Mouse (Mus musculus): ENCODE results near the gene Zfp276. TPM values are rescaled to one million over a fixed set of nuclear protein-coding genes. Genes with fewer than 3 reads are reported as not detected.
"Not testable (repeated sequence)": the region's sequence is repeated elsewhere in the genome, so short reads cannot be mapped to it uniquely, and the experiment has no call there.

Zfp276 gene
- polyA plus RNA-seq, 1 experiment from 2014 or later: 22.3 TPM

DNA sequence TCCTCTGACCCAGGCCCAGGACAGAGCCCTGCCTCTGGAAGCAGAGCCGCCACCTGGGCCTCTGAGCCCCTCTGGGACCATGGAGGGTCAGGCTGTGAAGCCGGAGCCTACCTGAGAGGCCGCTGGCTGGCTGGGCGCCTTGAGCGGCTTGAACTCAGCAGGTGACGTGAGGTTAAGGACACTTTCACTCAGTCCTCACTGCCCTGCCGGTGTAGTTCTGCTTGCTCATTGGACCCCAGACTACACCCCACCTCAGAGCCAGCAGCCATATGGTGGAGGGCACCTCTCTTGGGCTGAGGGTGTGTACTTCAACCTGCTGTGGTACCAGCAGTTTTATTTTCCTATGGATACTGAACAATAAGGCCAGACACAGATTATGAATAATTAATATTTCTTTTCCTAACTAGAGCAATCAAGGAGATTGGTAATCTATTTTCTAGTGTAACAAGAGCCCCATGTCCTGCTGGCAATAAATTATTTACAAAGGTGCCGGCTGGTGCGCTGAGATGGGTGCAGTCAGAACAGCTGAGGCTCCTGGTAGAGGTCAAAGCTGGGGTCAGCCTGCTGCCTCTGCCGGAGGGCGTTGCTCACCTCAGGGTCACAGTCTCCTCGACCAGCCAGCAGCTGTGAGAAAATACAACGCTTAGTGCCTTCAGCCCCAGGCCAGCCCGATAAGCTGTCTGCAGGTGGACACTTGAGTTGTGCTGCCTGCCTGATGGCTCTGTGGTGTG is 14.1 kb downstream of the Zfp276 start:
- in situ Hi-C loops (cut with MboI; ENCODE audit: low pct_unique_long_range_greater_than_20kb): no loop called here
- POLR2A ChIA-PET: interaction anchor here (0.6 kb wide), 1 partner anchor 480 kb away, joined by 4 read pairs; no protein-coding TSS in a partner anchor
- CTCF ChIA-PET: interaction anchor here (0.8 kb wide), 1 partner anchor 13 kb away, joined by 3 read pairs; no protein-coding TSS in a partner anchor
- ATAC-seq (no peak), DNase-seq (ENCODE audit: low read depth, low spot score) (no peak)
- TF ChIP-seq CTCF (IDR thresholded peaks at IDR 0.05): no peak
- H3K27me3 ChIP-seq: no peaks in the 10 kb centered on the region

DNA sequence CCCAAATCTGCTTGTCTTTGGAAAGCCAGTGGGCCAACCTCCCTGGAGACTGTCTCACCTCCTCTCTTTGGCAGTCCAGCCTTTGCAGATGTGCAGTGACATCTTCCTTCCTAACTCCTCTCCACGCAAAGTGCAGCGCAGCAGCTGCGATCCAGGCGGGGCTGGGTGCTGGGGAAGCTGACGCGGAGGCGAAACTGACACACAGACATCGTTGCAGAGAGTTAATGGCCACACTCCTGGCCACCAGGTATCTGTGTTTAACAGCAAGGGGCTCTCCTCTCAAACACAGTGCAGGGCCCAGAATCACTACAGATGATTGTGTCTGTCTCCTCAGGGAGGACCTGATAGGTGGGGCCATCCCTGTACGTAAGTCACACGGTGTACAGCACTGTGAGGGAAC is 17.2 kb downstream of the Zfp276 start:
- DNase-seq (ENCODE audit: low read depth, low spot score): no peak
- TF ChIP-seq CTCF (IDR thresholded peaks at IDR 0.05): no peak
- no peak for ATAC-seq
- H3K27me3 ChIP-seq: no peaks in the 10 kb centered on the region
- in situ Hi-C loops (cut with MboI; ENCODE audit: low pct_unique_long_range_greater_than_20kb): no loop called here
- POLR2A ChIA-PET: no interaction called here
- CTCF ChIA-PET: interaction anchor here (1.4 to 1.5 kb wide), 2 partner anchors 10 to 19 kb away, joined by 3 read pairs; no protein-coding TSS in a partner anchor

DNA sequence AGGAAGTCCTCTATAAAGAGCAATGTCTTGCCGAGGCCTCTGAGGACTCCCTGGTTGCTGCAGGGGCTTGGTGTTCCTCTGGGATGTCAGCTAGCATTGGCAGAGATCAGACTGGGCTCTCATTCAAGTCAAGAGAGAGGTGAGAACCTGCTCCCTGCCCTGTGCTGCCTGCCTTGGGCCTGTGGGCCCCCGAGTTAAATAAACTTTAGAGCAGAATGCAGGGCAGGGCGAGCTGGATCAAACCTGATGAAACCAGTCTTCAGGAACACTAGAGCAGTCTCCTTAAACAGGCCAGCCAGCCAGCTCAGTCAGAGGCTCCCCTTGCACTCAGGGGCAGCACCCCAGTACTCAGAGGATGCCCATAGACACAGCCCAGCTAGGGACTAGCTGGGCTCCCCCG is 17.9 kb downstream of the Zfp276 start:
- ChIA-PET POLR2A (no interaction called here), CTCF (interaction anchor here (1.5 kb wide), 1 partner anchor 10 kb away, joined by 3 read pairs; no protein-coding TSS in a partner anchor)
- no peaks in the 10 kb centered on the region for H3K27me3 ChIP-seq
- ATAC-seq: no peak
- TF ChIP-seq CTCF (IDR thresholded peaks at IDR 0.05): no peak
- no peak for DNase-seq (ENCODE audit: low read depth, low spot score)
- in situ Hi-C loops (cut with MboI; ENCODE audit: low pct_unique_long_range_greater_than_20kb): no loop called here

DNA sequence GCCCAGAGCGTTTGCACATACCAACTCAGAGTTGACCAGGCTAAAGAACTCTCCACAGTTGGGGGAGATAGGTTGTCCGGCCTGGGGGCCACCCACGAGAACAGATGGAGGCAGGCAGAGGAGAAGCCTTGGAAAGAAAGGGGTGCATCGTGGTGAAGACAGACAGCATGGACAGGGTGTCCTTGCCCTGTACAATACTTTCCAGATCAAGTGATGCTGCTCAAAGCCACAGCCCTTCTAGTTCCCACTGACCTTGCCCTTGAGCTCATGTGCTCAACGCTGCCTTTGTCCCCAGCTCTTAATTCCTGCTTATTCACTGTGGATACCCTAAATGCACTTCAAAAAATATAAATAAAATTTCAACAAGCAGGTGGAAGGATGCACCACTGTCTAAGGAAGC is 20.5 kb downstream of the Zfp276 start:
- TF ChIP-seq CTCF (IDR thresholded peaks at IDR 0.05): no peak
- ATAC-seq: no peak
- ChIA-PET POLR2A (no interaction called here), CTCF (no interaction called here)
- no peak for DNase-seq (ENCODE audit: low read depth, low spot score)
- H3K27me3 ChIP-seq: no peaks in the 10 kb centered on the region
- in situ Hi-C loops (cut with MboI; ENCODE audit: low pct_unique_long_range_greater_than_20kb): no loop called here

DNA sequence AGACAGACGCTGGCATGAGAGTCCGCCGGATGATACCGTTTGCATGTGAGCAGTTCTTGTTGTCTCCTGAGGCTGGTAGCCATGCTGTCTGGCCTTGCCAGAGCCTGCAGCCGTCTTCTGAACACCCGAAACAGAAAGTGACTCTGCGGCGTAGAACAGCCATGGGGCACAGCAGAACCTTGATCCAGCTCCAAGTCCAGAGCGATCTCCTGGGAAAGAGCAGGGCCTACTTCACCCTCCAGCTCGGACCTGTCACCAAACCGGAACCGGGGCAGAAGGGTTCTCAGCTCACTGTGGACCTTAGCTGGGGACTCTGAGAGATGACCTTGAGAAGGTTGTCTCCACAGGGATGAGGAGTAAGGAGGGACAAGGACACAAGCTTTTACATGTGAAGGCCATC is 21.1 kb downstream of the Zfp276 start:
- ChIA-PET POLR2A (no interaction called here), CTCF (no interaction called here)
- ATAC-seq: no peak

DNA sequence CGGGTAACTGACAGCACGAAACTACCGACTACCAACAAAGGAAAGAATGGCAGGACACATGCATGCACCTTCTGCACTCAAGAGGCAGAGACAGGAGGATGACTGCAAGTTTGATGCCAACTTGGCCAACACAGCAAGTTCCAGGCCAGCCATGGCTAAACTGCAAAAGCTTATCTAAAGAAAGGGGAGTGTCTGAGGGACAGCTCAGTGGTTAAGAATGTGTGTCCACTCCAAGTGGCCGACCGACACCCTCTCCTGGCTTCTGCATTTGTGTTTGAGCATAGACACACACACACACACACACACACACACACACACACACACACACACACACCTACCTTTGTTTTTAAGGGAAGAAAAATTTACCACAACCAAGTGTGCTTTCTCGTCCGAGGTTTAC is 24.4 kb downstream of the Zfp276 start:
- H3K27me3 ChIP-seq: no peaks in the 10 kb centered on the region
- DNase-seq (ENCODE audit: low read depth, low spot score): no peak
- ChIA-PET CTCF (no interaction called here), POLR2A (interaction anchor here (0.7 kb wide), 1 partner anchor 8 kb away, joined by 5 read pairs; no protein-coding TSS in a partner anchor)
- in situ Hi-C loops (cut with MboI; ENCODE audit: low pct_unique_long_range_greater_than_20kb): no loop called here
- no peak for ATAC-seq
- TF ChIP-seq CTCF (IDR thresholded peaks at IDR 0.05): no peak

More for the DNA sequence above, 21.1 kb downstream of the Zfp276 start:
- no peak for TF ChIP-seq CTCF (IDR thresholded peaks at IDR 0.05)
- no peaks in the 10 kb centered on the region for H3K27me3 ChIP-seq
- in situ Hi-C loops (cut with MboI; ENCODE audit: low pct_unique_long_range_greater_than_20kb): no loop called here
- DNase-seq (ENCODE audit: low read depth, low spot score): no peak

DNA sequence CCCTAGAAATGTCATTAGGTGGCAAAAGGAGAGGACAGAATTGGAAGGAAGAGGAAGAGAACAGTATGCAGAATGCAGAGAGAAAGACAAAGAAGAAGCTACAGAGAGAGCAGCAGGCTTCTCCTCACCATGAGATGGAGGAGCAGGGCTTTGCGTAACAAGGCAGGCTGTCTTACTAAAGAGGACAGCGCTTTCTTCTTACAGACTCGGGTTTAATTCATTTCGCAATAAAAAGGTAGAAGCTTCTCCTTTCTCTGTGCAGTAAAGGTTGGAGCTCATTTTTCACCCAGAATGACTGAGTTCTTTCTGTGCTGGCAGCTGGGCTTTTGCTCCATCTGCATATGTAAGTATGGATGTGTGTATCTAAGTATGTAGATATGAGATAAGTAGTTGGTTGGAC is 25.8 kb downstream of the Zfp276 start:
- POLR2A ChIA-PET: interaction anchor here (0.6 kb wide), 1 partner anchor 91 kb away, joined by 3 read pairs; no protein-coding TSS in a partner anchor
- CTCF ChIA-PET: interaction anchor here (1.4 kb wide), 1 partner anchor 9 kb away, joined by 4 read pairs; no protein-coding TSS in a partner anchor
- no peak for ATAC-seq
- DNase-seq (ENCODE audit: low read depth, low spot score): no peak
- H3K27me3 ChIP-seq: no peaks in the 10 kb centered on the region
- in situ Hi-C loops (cut with MboI; ENCODE audit: low pct_unique_long_range_greater_than_20kb): no loop called here
- TF ChIP-seq CTCF (IDR thresholded peaks at IDR 0.05): no peak

DNA sequence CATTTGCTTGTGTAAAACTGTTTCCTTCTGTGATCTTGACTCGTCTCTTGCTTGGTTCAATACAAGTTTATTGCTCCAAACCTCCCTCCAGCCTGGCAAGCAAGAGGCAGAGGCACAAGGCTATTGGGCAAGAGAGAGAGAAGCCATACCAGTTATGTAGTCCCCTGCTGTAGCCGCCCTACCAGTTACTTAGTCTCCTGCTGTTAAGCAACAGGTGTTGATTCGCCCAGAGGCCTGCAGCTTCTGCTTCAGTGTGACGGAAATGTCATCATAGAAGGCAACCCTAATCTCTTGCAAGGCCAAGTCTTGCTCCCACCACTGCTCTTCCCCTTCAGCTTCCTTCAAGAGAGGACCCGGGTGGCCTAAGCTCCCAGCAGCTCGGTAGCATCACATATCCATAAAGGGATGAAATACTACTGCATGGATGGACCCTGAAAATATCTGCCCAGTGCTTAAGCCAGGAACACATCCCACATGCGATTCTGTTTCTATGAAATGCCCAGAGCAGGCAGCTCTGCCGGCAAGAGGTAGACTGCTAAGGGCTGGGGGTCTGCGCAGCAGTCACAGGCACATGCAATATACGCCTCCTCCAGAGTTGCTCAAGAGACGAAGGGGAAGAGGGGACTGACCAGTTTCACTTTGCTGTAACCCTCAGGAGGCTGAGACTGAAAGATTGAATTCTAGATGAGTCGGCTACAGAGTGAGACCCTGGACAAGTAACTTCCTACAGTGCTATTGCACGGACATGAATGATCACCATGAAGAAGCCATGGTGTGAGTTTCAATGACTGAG is 26.5 kb downstream of the Zfp276 start:
- in situ Hi-C loops (cut with MboI; ENCODE audit: low pct_unique_long_range_greater_than_20kb): no loop called here
- no peaks in the 10 kb centered on the region for H3K27me3 ChIP-seq
- ChIA-PET CTCF (no interaction called here), POLR2A (interaction anchor here (0.6 kb wide), 1 partner anchor 91 kb away, joined by 3 read pairs; no protein-coding TSS in a partner anchor)
- TF ChIP-seq CTCF (IDR thresholded peaks at IDR 0.05): no peak
- ATAC-seq (no peak), DNase-seq (ENCODE audit: low read depth, low spot score) (no peak)

DNA sequence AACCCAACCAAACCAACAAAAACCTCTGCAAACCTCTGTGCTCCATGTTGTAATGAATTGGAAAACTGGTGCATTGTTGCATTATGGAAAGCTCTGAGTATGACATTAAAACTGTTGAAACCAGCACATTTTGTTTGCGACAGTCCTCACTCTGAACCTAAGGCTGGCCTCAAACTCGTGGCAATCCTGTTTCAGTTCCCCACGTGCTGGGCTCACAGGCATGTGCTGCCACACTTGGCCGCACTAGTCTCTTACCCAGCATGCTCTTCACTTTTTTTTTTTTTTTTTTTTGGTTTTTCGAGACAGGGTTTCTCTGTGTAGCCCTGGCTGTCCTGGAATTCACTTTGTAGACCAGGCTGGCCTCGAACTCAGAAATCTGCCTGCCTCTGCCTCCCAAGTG is 29.0 kb downstream of the Zfp276 start:
- ATAC-seq, POLR2A ChIA-PET, CTCF ChIA-PET: not testable (repeated sequence)

DNA sequence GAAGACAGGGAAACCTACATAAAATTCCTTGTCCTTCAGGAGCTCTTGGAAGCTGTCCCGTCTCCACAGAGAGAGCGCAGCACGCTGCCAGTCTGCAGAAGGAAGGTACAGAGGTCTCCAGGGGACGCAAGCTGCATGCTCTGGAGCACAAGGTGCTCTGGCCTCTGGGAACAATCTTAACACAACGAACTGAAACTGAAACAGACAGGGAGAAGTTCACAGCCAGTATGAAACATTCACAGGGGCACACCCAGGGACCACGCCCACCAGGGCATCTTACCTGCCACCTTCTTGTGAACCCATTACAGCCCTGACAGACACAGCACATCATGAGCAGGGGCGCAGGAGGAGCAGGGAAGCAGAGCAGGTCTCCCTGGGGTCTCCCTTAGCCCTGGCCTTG is 30.0 kb downstream of the Zfp276 start:
- DNase-seq (ENCODE audit: low read depth, low spot score) (no peak), ATAC-seq (no peak)
- ChIA-PET CTCF (interaction anchor here (1.0 kb wide), 1 partner anchor 11 kb away, joined by 3 read pairs; no protein-coding TSS in a partner anchor), POLR2A (interaction anchor here (0.7 kb wide), 1 partner anchor 411 kb away, joined by 3 read pairs; no protein-coding TSS in a partner anchor)
- in situ Hi-C loops (cut with MboI; ENCODE audit: low pct_unique_long_range_greater_than_20kb): no loop called here
- TF ChIP-seq CTCF (IDR thresholded peaks at IDR 0.05): no peak
- H3K27me3 ChIP-seq: no peaks in the 10 kb centered on the region

More for the DNA sequence above, 29.0 kb downstream of the Zfp276 start:
- H3K27me3 ChIP-seq; DNase-seq (ENCODE audit: low read depth, low spot score); in situ Hi-C loops (cut with MboI; ENCODE audit: low pct_unique_long_range_greater_than_20kb): not testable (repeated sequence)
